Mouse (Mus musculus): ENCODE measurements around the gene Rbm17. TPM values are rescaled to one million over a fixed set of nuclear protein-coding genes. Genes with fewer than 3 reads are reported as not detected.

Rbm17 gene
- total RNA-seq, 4 experiments from 2014 or later: 37.3 to 57.8 (median 46.3) TPM

DNA sequence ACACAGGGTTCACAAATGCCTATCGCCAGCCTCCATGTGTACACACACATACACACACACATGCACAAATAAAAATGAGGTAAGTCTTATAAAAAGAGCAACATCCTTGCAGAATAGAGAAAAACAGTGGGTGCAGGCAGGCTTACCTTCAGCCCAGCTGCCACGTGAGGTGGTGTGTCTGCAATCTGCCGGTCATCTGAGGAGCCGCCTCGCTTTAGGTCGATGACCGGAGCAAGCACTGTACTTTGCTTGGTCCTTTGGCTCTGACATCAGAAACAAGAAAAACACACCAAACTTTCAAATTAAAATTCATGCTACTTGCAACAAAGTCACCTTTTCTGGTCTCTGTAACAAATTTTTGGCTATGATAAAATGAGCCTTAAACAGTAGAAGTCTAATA is 6.0 kb downstream of the Rbm17 start:
- DNase-seq (ENCODE audit: low spot score in 2 of 2): no peak

DNA sequence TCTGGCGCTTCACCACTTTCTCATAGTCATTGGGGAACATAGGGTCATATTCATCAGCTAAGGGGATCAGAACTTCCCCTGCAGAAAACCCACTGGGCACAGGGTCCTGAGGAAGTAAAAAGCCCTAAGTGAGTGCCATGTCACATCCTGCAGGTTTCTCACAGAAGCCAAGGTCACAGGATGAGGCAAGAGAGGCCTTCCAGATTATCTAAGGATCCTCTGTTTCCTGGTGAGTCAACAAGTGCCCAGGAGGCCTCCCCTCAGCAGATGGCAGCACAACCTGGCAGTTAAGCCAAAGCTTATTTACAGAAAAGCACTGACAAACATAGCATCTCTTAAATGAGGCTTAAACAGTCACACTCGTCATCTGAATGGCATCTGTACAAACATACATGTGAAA is 7.3 kb downstream of the Rbm17 start:
- DNase-seq (ENCODE audit: low spot score in 2 of 2): no peak

DNA sequence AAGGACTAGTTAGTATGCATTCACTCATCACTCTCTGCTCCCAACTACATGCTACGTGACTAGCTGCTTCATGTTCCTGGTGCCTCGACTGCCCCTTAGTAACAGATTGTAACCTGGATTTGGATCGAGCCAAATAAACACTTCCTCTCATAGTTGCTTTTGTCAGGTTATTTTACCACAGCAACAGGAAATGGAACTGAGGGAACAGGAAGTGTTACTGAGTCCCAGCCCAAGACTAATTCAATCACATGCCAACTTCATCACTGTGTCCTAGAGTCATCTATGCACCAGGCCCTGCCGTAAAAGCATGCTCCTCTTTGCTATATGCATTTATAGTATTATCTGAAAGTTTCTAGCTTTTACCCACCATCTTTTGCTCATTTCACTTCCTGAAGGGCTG is 16.0 kb downstream of the Rbm17 start:
- no peak for DNase-seq (ENCODE audit: low spot score in 2 of 2)

DNA sequence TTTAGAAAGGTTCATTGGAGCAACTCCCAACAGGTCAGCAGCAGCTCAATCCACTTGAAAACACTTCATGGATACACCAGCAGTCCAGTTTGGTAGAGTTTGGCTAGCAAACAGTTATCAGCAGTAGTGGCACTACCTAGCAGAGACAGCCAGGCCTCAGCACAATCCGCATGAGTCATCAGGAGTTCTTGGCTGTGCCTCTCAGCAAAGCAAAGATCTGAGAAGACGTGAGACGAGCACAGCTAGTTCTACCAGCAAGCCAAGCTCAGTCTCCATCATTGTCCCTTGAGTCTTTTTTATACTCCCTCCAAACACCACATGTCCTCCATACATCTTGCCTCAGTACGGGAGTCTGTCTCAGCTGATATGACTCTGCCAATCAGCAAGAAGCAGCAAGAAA is 24.6 kb downstream of the Rbm17 start:
- no peak for DNase-seq (ENCODE audit: low spot score in 2 of 2)

DNA sequence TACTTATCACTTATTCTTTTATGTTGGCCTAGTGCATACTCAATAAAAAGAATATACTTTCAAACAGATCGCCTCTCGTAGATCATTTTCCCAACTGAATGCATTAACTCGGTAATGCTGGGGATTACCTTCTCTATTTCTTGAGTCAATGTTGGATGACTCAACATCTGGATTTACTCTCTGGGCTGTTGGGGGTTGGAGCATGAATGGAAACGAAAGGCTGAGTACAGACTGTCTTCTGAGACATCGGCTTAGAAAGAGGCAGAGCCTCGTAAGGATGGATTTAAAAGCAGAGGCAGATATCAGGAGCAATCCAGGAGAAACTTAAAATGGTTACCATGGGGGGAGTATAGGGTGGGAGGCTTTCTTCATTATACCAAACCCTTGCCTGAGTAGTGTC is 25.8 kb downstream of the Rbm17 start:
- DNase-seq (ENCODE audit: low spot score in 2 of 2): no peak

DNA sequence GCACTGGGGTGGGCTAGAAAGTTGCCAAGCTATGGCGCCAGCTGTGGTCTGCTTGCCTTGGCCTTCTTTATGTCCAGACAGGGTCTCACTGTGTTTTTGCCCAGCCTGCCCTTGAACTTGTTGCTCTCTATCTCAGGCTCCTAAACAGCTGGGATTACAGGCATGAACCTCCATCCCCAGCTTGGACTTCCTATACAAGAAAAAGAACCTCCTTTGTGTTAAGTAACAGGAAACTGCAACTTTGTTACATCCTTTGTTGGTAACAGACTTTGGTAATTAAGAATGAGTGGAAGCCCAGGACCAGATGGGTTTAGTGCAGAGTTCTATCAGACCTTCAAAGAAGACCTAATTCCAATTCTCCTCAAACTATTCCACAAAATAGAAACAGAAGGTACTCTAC is 30.3 kb downstream of the Rbm17 start:
- no peak for DNase-seq (ENCODE audit: low spot score in 2 of 2)

DNA sequence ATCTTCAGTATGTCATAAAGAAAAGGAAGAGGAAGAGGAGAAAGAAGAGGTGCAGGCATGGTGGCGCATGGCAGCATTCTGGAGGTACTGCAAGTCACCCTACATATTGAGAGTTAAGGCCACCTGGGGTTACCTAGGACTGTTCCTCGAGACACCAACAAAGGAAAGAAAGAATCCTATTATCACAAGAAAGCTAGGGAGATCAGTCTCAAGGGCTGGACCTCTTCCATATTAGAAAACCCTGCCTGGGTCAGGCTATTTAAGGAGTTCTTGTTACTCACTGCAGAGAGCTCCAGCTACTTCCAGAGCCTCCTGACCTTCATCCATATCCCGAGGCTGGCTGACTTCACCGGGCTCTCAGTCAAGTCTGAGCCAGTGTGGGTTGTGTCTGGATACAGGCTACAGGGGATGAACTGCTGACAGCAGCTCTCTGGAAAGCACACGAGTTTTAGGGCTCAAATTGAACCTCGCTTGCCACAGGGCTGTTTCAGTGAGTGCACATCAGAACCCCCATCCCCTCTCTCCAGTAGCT is 32.9 kb downstream of the Rbm17 start:
- DNase-seq (ENCODE audit: low spot score in 2 of 2): no peak

DNA sequence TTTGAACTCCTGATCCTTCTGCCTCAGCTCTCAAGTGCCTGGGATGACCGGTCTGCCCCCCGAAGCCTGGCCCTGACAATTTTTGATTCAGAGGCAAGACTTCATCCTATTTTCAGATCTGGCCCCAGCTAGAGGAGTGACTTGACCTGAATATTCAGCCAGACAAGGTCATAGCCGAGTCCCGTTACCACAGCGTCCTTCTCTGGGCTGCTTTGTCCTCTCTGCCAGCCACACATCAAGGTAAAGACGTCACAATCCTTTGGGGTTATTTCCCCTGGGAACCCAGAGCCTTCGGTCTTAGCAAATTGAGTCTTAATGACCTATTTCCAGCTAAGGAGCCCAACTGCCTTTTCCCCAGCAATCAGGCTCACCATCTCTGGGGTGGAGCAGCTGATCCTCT is 35.5 kb downstream of the Rbm17 start:
- DNase-seq (ENCODE audit: low spot score in 2 of 2): no peak

DNA sequence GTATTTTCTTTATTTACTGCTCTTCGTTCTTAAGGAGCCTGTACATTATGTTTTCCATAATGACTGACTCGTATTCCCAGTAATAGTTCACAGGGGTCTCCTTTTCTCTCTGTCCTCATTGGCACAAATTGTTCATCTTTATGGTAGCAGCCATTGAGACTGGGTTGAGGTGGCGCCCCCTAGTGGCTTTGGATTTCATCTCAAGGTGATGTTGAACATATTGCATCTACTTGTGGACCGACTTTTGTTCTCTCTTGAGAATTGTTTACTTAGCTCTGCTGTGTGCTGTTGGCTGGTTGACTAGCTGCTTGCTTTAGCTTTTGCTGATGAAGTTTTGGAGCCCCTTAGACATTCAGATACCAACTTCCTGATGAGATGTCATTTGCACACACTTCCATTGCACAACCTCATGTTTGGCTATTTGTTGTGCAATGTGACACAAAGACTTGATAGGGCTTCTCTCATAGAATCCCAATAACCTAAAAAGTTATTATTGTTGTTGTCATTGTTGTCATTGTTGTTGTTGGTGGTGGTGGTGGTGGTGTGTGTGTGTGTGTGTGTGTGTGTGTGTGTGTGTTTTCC is 36.1 kb downstream of the Rbm17 start:
- no peak for DNase-seq (ENCODE audit: low spot score in 2 of 2)

DNA sequence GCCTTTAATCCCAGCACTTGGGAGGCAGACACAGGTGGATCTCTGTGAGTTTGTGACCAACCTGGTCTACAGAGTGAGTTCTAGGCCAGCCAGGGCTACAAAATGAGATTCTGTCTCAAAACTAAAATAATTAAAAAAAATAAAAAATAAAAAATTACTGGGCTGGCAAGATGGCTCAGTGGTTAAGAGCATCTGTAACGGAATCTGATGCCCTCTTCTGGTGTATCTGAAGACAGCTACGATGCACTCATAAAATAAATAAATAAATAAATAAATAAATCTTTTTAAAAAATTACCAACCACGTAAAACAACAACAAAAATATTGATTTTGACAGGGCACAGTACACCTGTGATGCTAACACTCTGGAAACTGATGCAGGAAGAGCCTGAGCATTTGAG is 37.1 kb downstream of the Rbm17 start:
- DNase-seq (ENCODE audit: low spot score in 2 of 2): no peak

DNA sequence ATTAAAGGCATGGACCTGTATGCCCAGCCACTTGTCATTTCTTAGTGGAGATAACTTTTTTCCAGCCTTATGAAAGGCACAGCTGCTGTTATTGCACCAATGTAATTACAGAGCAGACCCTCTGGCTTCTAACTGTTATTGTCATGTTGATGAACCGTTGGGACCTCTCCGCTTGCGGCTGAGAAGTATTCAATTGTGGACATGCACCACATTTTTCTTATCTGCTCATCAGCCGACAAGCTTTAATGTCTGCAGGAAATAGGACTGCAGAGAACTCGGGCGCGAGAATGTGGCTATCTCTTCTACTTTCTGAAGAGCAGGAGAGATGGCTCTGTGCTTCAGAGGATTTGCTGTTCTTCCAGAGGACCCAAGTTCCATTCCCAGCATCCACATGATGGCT is 37.7 kb downstream of the Rbm17 start:
- no peak for DNase-seq (ENCODE audit: low spot score in 2 of 2)

DNA sequence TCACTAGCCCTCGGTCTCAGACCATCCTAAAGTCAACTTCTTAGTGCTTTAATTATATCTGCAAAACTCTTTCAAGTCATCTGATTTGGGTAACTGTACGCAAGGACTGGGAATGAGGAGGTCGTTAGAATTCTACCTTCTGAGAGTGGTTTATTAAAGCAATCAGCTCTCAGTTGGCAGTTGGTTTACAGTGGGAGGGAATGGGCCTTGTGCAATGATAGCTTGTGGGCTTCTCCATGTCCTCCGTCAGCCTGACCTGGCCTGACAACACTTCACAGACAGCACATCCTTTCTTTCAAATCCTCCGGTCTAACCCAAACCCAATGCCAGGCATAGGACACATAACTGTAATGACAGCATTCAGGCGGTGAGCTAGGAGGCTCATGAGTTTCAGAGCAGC is 39.2 kb downstream of the Rbm17 start:
- no peak for DNase-seq (ENCODE audit: low spot score in 2 of 2)

DNA sequence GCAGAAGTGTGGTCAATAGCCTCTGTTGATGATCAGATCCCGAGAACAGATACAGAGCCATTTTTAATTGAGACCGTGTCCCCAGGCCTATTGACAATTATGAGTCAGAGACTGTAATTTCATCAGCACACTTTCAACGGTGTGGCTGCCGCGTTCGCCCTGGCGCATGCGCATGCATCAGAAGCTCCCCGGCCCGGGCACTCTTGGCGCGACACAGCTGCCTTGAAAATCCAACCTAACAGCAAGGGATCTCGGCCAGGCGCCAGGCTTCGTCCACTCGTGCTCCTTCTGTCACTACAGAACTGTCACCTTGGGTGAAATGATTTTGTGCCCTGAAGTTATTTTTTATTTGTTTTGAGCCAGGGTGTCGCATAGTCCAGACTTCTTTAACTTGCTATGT is 40.7 kb downstream of the Rbm17 start:
- DNase-seq (ENCODE audit: low spot score in 2 of 2): no peak

DNA sequence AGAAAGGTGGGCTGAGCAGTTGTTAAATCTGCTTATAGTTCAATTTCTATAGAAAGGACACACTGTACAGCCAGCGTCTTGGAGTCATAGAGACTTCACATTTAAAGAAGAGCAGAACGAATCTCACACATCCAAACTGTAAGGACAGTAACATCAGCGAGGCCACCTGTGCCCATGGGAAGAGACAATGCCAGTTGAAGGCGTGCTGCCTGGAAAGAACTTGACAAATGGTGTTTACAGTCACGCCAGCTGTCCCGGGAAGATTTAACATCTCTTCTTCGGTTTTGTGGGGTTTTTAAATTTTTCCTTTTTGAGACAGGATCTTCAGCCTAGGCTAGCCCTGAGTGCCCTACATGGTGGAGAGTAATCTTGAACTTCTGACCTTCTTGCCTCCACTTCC is 45.3 kb downstream of the Rbm17 start:
- no peak for DNase-seq (ENCODE audit: low spot score in 2 of 2)

DNA sequence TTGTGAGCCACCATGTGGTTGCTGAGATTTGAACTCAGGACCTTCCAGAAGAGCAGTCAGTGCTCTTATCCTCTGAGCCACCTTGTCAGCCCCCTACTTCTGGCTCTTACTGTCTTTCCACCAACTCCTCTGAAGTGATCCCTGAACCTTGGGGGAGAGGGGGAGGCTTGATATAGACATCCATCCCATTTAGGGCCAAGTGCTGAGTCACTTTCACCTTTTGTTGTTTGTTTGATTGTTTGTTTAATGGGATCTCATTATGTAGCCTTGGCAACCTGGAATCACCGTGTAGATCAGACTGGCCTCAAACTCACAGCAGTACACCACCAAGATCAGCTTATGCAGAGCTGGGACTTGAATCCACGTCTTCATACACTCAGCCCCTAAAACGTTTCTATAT is 46.7 kb downstream of the Rbm17 start:
- no peak for DNase-seq (ENCODE audit: low spot score in 2 of 2)

DNA sequence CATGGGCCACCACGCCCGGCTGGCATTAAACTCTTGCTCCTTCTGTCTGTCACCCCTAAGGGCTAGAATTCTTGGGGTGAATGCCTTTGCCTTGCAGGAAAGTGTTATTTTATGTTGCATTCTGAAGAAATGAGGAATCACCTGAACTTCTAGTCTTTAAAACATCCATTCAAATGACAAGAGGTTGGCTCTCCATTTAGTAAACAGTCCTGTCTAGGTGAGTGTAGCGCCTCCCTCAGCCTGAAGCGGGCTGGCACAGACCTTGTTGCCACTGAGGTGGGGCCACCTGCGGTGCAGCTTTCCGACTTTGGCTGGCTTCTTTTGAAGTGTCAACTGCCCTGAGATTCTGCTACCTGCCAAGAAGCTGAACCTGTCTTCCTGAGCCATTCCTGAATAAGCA is 48.6 kb downstream of the Rbm17 start:
- no peak for DNase-seq (ENCODE audit: low spot score in 2 of 2)

DNA sequence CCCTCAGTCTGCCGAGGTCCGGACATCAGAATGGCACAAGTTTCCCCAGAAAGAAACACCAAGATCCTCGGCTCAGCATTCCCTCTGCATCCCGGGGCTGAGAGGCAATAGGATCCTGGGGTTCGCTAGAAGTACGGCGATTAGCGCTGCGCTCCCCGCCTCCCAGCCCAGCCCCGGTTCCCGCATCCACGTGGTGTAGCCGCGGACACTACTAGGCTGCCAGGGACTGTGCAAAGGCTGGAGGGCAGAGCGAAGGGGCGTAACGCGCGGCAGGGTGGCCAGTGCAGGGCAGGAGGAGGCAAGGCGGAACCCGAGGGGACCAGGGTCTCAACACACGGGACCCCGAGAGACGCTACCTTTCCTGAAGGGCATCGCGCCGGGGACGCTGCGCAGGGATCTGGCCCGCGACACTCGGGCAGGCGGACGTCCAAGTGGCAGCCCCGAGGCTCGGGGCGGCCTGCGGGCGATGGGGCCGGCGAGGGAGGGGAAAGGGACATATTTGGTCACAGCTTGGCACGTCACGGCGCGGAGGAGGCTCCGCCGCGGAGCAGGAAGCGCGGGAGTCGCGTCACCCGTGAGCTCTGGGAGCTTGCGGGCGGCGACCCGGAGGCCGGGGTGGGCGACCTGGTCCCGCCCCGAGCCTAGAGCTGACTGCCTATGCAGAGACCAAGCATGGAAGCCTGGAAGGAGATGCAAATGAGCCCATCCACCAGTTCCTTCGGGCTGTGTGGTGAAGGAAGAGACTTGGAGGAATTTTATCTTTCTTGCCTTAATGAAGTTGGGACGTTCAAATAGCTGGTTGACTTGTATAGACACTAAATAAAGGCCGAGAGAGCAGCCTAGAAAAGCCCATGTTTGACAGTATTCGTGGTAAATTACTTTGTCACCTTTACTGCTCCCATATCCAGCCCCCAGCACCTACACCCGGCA is 50.2 kb downstream of the Rbm17 start, which contains the start of gene Pfkfb3:
Gene Pfkfb3 (minus strand): TSS at position 607 of the 930 bp plus-strand sequence.
- DNase-seq (ENCODE audit: low spot score in 2 of 2): peak; percentile 46 to 71

DNA sequence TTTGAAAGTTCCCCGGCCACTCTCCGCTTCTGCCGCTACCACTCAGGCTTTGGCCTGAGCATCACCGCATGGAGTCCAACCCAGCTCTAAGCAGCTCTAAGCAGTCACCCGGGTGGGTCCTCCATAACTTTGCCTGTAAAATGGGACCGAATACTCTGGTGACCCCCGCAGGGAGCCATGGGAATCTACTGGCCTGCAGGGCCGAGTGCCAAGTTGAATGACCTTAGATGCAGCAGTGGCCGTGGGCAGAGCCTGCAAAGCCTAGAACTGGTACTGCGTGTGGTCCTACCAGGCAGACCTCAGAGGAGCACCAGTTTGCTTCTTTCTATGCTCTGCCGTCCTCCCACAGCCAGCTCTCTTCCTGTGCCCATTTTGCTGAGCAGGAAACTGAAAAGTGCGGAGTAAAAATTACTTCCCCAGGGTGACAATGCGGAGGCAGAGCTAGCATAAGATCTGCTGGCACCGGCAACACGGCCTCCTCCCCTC is 50.9 kb downstream of the Rbm17 start:
- DNase-seq (ENCODE audit: low spot score in 2 of 2): no peak

DNA sequence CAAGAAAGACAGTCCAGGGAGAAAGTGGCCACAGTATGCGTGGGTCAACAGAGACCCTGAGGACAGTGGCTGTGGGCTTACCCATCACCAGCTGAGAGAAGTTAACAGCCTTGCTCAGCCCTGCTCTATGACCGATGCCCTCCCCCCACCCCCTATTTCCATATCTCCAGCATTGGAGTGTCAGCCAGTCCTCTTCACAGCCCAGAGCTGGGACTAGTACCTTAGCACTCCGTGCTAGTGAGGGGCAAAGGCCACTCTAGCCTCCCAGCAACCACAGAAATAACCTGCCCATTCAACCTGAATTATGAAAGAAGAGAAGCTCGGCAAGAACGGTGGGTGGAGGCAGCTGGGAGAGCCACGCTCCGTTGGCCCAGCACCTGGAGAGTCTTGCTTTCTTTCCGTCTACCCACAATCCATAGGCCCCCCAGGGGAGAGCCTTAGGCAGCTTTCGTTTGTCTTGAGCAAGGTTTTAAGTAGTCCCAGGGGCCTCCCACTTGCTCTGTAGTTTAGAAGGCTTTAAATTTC is 51.6 kb downstream of the Rbm17 start:
- no peak for DNase-seq (ENCODE audit: low spot score in 2 of 2)

DNA sequence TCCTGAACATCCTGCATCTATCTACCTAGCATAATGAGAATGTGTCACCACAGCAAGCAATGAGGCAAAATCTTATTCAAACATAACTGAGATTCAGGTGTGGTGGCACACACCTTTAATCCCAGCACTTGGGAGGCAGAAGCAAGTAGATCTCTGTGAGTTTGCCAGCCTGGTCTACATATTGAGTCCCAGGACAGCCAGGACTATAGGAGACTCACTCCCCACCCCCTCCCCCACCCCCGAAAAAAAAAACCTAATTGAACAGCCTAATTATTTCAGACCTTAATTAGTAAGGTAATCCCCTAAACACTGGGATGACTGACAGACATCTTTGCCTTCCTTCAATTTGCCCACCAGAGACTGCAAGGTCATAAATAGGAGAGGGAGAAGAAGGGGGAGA is 52.2 kb downstream of the Rbm17 start:
- DNase-seq (ENCODE audit: low spot score in 2 of 2): no peak

DNA sequence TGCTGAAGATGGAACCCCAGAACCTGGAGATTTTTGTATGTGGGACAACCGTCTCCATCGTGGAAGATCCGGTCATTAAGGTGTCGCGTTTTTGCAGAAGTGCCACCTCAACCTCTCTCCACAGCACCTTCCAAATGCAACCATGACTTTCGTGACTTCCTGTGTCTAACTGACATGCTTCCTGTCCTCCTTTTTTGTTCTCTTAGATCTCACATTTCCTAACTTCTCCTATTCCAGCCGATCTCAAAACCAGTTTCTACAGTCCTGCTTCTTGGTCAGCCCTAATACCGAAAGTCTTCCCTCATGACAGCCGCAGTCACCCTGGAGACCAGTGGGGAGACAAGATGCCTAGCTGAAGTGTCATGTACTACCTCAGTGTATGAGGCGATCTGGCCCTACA is 55.4 kb downstream of the Rbm17 start:
- no peak for DNase-seq (ENCODE audit: low spot score in 2 of 2)

DNA sequence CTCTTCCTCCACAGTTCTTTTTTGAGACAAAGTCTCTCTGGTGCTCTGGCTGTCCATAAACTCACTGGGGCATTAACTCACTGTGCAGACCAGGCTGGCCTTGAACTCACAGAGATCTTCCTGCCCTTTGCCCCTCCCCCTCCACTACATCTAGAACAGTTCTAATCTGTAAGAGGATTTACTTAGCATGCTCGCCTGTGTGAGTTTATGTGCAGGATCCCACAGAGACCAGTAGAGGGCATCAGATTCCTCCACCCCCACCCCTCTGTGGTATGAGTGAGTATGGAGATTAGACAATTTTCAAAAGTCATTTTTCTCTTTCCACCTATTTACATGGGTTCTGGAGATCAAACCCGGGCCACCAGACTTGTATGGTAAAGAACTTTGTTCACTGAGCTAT is 56.3 kb downstream of the Rbm17 start:
- DNase-seq (ENCODE audit: low spot score in 2 of 2): no peak

Data from gastrocnemius, adult 8-10 months (tissue).